Mouse (Mus musculus) heart, postnatal 4 days (tissue): ENCODE results near the gene 1110032A03Rik. TPM values are rescaled to one million over a fixed set of nuclear protein-coding genes. Genes with fewer than 3 reads are reported as not detected.

ENCODE experiments used
- DNase-seq: peaks from one replicate; pipeline ENCODE4 v3.0.0; 2021
- total RNA-seq, 2 experiments: library from RNA; stranded (reverse); gene quantifications; 2 replicates each; pipeline ENCODE4 v1.2.3; 2021

The 1110032A03Rik gene
- 10 to 100 TPM; 10.3 to 11.2 TPM for total RNA-seq

GRCm38 (mm10) chr9:50774991-50775612, at the start of gene 1110032A03Rik, which contains the start of gene Alg9:
TSS of gene 1110032A03Rik (minus strand) at chr9:50775520.
TSS of gene Alg9 (plus strand) at chr9:50775019.
- peak; percentile 93 for DNase-seq

GRCm38 (mm10) chr9:50823779-50824453, 48.6 kb upstream of the 1110032A03Rik start:
- no peak for DNase-seq

DNA sequence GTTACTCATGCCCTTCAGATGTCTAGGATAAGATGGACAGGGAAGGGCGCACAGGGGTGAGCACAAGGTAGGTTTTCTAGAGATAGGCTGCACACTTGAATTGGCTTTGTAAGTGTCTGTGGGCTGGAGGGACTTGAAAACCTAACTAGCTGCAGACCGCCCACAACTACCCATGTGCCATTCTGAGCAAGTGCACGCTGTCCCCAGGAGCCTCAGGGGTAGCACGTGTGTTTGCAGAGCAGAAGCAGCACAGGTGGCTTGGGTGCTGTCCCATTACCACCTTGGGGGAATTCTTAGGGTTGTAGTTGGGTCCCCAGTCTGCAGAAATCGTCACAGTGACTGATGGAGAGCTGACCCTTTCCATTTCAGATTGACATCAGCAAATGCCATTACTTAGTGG, 46.9 kb upstream of the 1110032A03Rik start:
- DNase-seq, result no peak

DNA sequence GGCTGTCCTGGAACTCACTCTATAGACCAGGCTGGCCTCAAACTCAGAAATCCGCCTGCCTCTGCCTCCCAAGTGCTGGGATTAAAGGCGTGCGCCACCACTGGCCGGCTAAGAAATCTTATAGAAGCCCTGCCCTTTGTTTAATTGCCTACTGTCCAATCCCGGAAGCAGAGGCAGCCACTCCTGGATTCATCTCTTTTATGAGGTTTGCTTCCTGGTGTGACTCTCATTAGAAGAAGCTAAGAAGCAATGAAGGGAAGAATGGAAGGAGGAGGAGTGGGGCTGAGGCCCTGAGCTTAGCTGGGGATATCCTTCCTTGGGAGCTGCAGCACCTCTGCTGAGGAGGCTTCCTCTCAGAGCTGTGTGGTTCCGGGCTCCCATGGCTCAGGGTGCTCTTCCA, 46.3 kb upstream of the 1110032A03Rik start:
- no peak for DNase-seq

- no peak for DNase-seq
These were observed 44.4 kb upstream of the 1110032A03Rik start for GRCm38 (mm10) chr9:50819716-50820115.

GRCm38 (mm10) chr9:50818050-50818449, 42.7 kb upstream of the 1110032A03Rik start:
- no peak for DNase-seq

GRCm38 (mm10) chr9:50816512-50816911, 41.2 kb upstream of the 1110032A03Rik start:
- no peak for DNase-seq

DNA sequence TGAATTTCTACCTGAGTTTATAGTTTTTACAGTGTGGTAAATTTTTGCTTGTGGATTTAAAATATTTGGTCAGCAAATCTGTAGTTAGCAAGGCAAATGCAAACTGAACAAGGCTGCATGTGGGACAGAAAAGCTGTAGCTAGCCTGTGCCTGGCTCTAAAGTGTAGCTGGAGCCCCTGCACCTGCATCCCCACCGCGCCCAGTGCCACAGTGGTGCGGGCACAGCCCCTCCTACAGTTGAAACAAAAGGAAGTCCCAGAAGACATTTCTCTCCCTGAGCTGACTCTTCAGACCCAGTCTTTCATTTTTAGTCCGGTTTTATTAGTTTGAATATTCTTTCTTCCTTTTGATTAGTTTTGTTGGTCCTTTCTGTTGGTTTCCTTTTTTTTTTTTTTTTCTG, 40.3 kb upstream of the 1110032A03Rik start:
- DNase-seq, result no peak

DNA sequence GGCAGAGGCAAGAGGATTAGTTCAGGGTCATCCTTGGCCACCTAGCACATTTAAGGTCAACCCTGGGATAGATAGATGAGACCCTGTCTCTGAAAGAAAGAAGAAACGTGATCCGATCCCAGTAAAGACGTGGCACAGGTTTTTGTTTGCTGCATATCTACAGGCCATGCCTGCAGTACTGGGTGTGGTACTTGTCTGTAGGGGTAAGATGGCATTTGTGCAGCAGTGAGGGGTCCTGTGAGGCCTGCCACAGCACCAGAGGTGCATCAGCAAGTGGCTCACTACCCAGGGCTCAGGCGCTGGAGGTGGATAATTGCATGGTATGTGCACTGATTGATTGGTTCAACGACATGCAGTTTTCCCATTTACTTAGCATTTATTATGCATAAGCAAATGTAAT, 38.5 kb upstream of the 1110032A03Rik start:
- no peak for DNase-seq

GRCm38 (mm10) chr9:50811746-50812145, 36.4 kb upstream of the 1110032A03Rik start:
- no peak for DNase-seq

DNA sequence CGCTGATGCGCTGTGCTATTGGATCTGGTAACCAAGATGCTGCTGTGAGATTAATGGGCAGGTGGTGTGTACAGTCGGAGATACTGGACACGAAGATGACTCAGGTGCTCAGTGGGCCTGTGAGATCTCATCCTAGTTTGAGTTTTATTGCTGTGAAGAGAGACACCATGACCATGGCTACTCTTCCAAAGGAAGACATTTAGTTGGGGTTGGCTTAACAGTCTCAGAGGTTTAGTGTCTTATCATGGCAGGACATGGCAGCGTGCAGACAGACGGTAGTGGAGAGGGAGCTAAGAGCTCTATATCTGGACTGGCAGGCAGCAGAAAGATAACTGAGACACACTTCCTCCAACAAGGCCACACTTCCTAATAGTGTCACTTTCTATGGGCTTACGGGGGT, 35.9 kb upstream of the 1110032A03Rik start:
- DNase-seq, result no peak

DNA sequence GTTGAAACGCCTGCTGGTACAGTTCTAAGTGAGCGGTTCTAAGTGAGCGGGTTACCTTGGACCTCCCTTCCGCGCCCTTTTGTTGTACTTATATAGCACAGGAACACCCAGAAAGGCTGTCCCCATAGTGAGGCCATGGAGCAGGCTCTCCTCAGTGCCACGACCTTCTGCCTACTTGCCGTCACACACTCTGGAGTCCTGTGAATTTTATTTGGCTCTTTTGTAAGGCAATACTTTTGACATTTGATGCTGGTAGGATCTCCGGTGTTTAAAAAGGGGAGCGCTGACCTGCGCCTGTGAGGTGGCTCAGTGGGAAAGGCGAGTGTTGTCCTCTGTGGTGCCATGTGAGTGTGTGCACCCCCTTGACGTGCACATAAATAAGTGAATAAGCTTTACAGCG, 33.8 kb upstream of the 1110032A03Rik start:
- no peak for DNase-seq

- no peak for DNase-seq
These were observed 33.2 kb upstream of the 1110032A03Rik start for GRCm38 (mm10) chr9:50808471-50808870.

DNA sequence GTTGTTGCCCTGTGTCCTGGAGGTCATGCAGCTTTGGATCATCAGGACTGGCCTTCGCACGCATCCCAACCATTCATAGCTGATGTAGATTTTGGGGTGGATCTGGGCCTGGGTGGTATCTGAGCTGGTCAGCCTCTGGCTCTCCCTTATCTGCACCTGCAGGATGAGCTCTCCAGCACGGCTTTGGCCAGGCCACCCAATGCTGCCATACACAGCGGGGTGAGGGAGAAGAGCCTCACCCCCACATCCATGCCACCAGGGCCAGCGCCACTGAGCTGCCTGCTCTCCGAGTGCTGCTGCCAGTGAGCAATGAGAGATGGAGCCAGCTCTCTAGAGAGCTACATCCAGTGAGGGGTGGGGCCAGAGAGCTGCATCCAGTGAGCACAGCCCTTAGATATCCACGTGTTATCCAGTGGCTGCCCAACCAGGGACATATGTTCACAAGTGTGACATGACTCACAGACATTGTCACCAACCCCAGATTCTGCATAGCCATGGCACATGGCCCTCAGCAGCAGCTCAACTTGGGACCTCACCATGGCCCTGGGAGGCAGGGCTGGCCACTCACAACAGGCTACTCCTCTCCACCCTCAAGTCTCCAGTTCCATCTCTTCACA, 27.8 kb upstream of the 1110032A03Rik start:
- no peak for DNase-seq

DNA sequence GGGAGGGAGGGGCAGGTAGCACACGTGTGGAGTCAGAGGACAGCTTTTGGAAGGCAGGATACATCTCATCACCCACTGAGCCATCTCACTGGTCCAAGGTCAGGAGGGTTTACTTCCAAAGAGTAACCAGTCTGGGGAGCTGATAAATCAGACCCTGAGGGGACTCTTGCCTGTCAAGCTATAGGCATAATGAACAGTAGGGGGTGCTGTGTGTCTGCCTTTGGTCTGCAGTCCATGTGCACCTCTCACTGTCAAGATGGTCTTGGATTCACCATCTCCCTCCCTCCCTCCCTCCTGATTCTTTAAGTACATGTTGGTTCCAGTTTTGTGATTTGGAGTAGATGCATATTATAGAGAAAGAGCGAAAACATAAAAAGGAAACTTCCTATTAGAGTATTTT, 25.7 kb upstream of the 1110032A03Rik start:
- DNase-seq, result peak; percentile 56

DNA sequence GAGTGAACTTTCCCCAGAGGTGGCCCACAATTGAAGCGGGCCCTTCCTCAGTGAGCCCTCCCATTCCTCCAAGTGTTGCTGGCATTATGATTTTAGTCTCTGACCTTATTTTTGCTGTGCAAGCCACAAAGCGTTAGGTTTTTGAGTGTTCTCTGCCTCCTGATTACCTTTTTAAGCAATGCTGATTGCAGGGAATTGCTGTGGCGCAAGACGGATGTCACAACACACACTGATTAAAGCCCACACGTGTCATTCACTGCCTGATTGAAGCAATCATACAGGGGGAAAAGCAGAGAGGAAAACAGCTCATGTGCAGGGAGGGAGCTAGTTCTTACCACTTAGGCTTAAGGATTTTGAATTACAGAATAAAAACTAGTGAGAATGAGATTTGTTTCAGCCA, 23.0 kb upstream of the 1110032A03Rik start:
- no peak for DNase-seq

- no peak for DNase-seq
These were observed 22.3 kb upstream of the 1110032A03Rik start for GRCm38 (mm10) chr9:50797641-50798040.

DNA sequence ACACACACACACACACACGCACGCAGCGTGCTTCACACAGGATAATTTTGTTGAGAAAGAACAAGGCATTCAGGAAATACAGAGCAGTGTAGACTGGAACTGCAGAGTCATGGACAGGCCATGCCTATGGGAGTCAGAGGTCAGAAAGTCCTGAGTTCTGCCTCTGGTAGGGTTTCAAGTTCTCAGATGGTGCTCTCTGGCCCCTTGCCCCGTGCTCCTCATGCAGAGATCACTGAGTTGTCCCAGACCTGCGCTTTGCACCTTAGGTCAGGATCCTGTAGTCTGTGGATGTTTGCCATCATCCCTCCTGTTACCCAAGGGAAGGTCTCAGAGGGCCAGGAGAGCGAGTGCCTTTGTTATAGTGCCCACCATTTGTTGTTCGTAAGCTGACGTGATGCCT, 21.5 kb upstream of the 1110032A03Rik start:
- DNase-seq, result no peak

GRCm38 (mm10) chr9:50795266-50795665, 19.9 kb upstream of the 1110032A03Rik start:
- DNase-seq, result no peak

GRCm38 (mm10) chr9:50782155-50782554, 6.8 kb upstream of the 1110032A03Rik start:
- DNase-seq, result peak; percentile 42

DNA sequence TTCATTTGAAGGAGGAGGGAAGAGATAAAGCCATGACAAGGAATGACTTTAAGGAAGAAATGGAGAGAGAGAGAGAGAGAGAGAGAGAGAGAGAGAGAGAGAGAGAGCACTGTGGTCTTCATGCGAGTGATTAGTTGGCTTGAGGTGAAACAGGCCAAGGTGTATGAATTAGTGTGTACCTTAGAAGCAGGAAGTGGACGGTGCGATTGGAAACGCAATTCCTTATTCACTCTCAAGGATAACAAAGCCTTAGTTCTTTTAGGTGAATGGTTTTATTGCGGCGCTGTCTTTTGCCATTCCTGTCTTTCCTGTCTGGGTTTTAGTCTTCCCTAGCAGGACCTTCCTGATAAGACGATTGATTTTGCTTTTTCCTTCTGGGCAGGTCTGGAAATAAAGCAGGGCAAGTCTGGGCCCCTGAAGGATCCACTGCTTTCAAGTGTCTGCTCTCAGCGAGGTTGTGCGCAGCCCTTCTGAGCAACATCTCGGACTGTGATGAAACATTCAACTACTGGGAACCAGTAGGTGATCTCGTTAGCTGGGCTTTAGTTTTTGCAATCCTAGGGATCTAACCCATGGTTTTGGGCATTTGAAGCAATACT, 941 bp upstream of the 1110032A03Rik start:
- DNase-seq, result no peak

GRCm38 (mm10) chr9:50775662-50776126, 374 bp upstream of the 1110032A03Rik start:
- peak; percentile 21 for DNase-seq

- DNase-seq, result no peak
These were observed 1.3 kb downstream of the 1110032A03Rik start for GRCm38 (mm10) chr9:50774026-50774462.
